Mouse (Mus musculus): ENCODE results near the gene Olfr1049. TPM values are rescaled to one million over a fixed set of nuclear protein-coding genes. Genes with fewer than 3 reads are reported as not detected.

Gene Olfr1049
- not detected for polyA plus RNA-seq (2017; shearing (Covaris generic))

GRCm38 (mm10) chr2:86258228-86258627 lies at the start of gene Olfr1049:
TSS of gene Olfr1049 (minus strand) at chr2:86258328.

DNA sequence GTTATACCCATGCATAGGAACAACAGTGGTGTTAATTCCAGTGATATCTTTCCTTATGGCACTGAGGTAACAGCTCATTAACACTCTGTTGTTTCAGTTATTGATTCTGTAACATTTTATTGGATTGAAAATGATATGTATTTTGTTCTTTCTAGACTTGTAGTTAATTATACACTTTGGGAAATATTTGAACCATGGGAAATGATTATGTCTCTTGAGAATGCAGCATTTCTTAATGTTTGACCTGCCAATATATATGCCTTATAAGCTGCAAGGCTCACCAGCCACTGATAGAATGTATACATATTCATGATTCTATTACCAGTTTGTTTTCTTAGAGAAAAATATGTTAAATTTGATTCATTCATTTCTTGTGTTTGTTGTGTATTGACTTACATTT lies 34.0 kb upstream of the Olfr1049 start, which contains the start of gene Olfr1052:
Gene Olfr1052, plus strand, starts transcription at position 301 of the 400 bp plus-strand sequence.

DNA sequence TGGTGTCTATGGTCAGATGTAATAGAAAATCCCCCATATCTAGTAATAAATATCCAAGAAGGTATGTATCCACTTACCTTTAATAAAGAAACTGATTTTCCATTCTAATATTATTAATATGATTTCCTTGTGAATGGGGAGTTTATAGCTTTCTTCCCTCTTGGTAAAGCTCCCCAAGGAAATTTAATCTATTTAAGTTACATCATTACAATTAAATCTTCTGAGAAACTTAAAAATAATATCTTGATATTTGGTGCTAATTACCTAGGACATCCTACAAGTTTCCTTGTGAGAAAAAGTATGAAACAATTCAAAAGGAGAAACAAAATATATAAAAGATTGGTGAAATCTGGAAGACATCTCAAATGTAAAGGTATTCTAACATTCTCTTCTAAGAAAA lies 20.9 kb upstream of the Olfr1049 start, which contains the start of gene Olfr1051:
Gene Olfr1051, minus strand, starts transcription at position 101 of the 400 bp plus-strand sequence.

DNA sequence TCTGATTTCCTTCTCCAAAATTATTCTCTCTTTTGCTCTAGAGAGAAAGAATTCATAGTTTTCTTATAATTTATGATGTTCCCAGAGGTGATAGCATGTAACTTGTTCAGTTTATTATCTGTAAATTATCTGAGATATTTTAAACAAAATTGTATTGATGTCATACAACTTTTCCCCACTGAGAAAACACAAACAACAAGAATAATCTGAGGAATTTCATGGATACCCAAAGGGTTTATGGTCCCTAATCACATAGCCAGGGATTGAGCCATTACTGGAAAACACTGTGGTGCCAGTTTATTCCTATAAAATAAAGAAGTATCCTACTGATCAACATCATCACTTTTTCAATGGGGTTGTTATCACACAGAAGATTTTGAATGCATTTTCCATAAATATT lies 17.9 kb downstream of the Olfr1049 start, which contains the start of gene Olfr1048:
Gene Olfr1048, minus strand, starts transcription at position 101 of the 400 bp plus-strand sequence.

DNA sequence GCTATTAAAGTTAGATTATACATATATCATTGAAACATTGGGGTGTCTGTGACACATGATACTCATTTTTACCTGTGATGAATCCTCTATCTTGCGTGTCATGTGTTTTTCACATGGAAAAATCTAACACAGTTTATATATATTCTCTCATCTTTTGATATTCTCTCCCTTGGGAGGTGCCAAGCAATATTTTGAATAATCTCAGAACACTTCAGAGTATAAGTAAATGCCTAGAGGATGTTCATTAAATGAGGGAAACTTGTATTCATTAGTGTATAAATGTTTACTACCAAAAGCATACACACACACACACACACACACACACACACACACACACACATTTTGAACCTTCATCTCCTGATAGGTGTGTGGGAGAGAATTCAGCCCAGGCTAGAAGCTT lies 26.8 kb downstream of the Olfr1049 start, which contains the start of gene Olfr1047:
Gene Olfr1047, minus strand, starts transcription at position 101 of the 400 bp plus-strand sequence.

GRCm38 (mm10) chr2:86219214-86219613 lies 38.9 kb downstream of the Olfr1049 start, which contains the start of gene Olfr1046:
TSS of gene Olfr1046 (minus strand) at chr2:86219314.

Other genes with a start within 250 kb of the Olfr1049 start
- 1 to 10 TPM; 1.7 to 3.3 TPM for gene Olfr1033, start 237.7 kb downstream of the Olfr1049 start, polyA plus RNA-seq (2017; shearing (Covaris generic))
- gene Olfr1034, start 212.5 kb downstream of the Olfr1049 start, polyA plus RNA-seq (2017; shearing (Covaris generic)): under 1 TPM in 1 of 2 experiments, not detected in 1; 0.07 TPM
- not detected for gene Olfr1036, start 184.3 kb downstream of the Olfr1049 start, polyA plus RNA-seq (2017; shearing (Covaris generic))
- gene Olfr1037, start 170.9 kb downstream of the Olfr1049 start, polyA plus RNA-seq (2017; shearing (Covaris generic)): not detected
- gene Olfr1039, start 122.4 kb downstream of the Olfr1049 start, polyA plus RNA-seq (2017; shearing (Covaris generic)): not detected
- not detected for gene Olfr1040, start 111.6 kb downstream of the Olfr1049 start, polyA plus RNA-seq (2017; shearing (Covaris generic))
- under 1 TPM; 0.11 to 0.16 TPM for gene Olfr1042, start 96.5 kb downstream of the Olfr1049 start, polyA plus RNA-seq (2017; shearing (Covaris generic))
- under 1 TPM; 0.13 to 0.81 TPM for gene Olfr1043, start 90.8 kb downstream of the Olfr1049 start, polyA plus RNA-seq (2017; shearing (Covaris generic))
- gene Olfr1044, start 80.5 kb downstream of the Olfr1049 start, polyA plus RNA-seq (2017; shearing (Covaris generic)): under 1 TPM in 1 of 2 experiments, not detected in 1; 0.49 TPM
- 1 to 10 TPM in 1 of 2 experiments, not detected in 1; 1.2 TPM for gene Olfr52, start 72.6 kb downstream of the Olfr1049 start, polyA plus RNA-seq (2017; shearing (Covaris generic))
- under 1 TPM in 1 of 2 experiments, not detected in 1; 0.43 TPM for gene Olfr1045, start 55.3 kb downstream of the Olfr1049 start, polyA plus RNA-seq (2017; shearing (Covaris generic))
- under 1 TPM in 1 of 2 experiments, not detected in 1; 0.17 TPM for gene Olfr1046, start 39.0 kb downstream of the Olfr1049 start, polyA plus RNA-seq (2017; shearing (Covaris generic))
- gene Olfr1047, start 26.9 kb downstream of the Olfr1049 start, polyA plus RNA-seq (2017; shearing (Covaris generic)): not detected
- gene Olfr1048, start 18.0 kb downstream of the Olfr1049 start, polyA plus RNA-seq (2017; shearing (Covaris generic)): under 1 TPM in 1 of 2 experiments, not detected in 1; 0.39 TPM
- not detected for gene Olfr1051, start 20.8 kb upstream of the Olfr1049 start, polyA plus RNA-seq (2017; shearing (Covaris generic))
- not detected for gene Olfr1052, start 34.1 kb upstream of the Olfr1049 start, polyA plus RNA-seq (2017; shearing (Covaris generic))
- gene Olfr1053, start 57.0 kb upstream of the Olfr1049 start, polyA plus RNA-seq (2017; shearing (Covaris generic)): not detected
- not detected for gene Olfr1054, start 77.1 kb upstream of the Olfr1049 start, polyA plus RNA-seq (2017; shearing (Covaris generic))
- not detected for gene Olfr1055, start 92.0 kb upstream of the Olfr1049 start, polyA plus RNA-seq (2017; shearing (Covaris generic))
- not detected for gene Olfr1056, start 104.1 kb upstream of the Olfr1049 start, polyA plus RNA-seq (2017; shearing (Covaris generic))
- not detected for gene Olfr1057, start 120.1 kb upstream of the Olfr1049 start, polyA plus RNA-seq (2017; shearing (Covaris generic))
- gene Olfr1058, start 130.2 kb upstream of the Olfr1049 start, polyA plus RNA-seq (2017; shearing (Covaris generic)): under 1 TPM in 1 of 2 experiments, not detected in 1; 0.29 TPM
- gene Olfr1061, start 155.7 kb upstream of the Olfr1049 start, polyA plus RNA-seq (2017; shearing (Covaris generic)): not detected
- gene Olfr1062, start 168.4 kb upstream of the Olfr1049 start, polyA plus RNA-seq (2017; shearing (Covaris generic)): not detected
- under 1 TPM in 1 of 2 experiments, not detected in 1; 0.34 TPM for gene Olfr1065, start 192.3 kb upstream of the Olfr1049 start, polyA plus RNA-seq (2017; shearing (Covaris generic))
- gene Olfr1066, start 197.9 kb upstream of the Olfr1049 start, polyA plus RNA-seq (2017; shearing (Covaris generic)): not detected
- gene Olfr228, start 229.1 kb upstream of the Olfr1049 start, polyA plus RNA-seq (2017; shearing (Covaris generic)): not detected